Mouse (Mus musculus) spleen, adult 2 months (tissue): Measurements from ENCODE around the gene Zdhhc19.

Experiments used
- CTCF ChIP-seq: fragments of 200-500 bp; IDR thresholded peaks from 2 replicates; pipeline ENCODE4 v1.5.1; 2011; ENCODE audit warnings: mild to moderate bottlenecking, inconsistent platforms; ENCODE audit not compliant: insufficient read depth, insufficient read length, insufficient replicate concordance; ENCODE audit errors: extremely low read depth
- POLR2A ChIP-seq: fragments of 200-500 bp; IDR thresholded peaks from 2 replicates; pipeline ENCODE4 v1.6.1; 2011; ENCODE audit warnings: low read depth, low read length, inconsistent platforms

- TF ChIP-seq CTCF = no peak
- no peak for TF ChIP-seq POLR2A
Observed at GRCm38 (mm10) chr16:32456761-32457160, 39.3 kb upstream of the Zdhhc19 start.
